Mouse (Mus musculus) retina, postnatal 7 days (tissue): ENCODE measurements around the gene Nrarp.

ENCODE experiments used
- DNase-seq: peaks from one replicate; pipeline ENCODE4 v3.0.0-alpha.2; 2012; ENCODE audit warnings: low read depth, low spot score

Nrarp gene

DNA sequence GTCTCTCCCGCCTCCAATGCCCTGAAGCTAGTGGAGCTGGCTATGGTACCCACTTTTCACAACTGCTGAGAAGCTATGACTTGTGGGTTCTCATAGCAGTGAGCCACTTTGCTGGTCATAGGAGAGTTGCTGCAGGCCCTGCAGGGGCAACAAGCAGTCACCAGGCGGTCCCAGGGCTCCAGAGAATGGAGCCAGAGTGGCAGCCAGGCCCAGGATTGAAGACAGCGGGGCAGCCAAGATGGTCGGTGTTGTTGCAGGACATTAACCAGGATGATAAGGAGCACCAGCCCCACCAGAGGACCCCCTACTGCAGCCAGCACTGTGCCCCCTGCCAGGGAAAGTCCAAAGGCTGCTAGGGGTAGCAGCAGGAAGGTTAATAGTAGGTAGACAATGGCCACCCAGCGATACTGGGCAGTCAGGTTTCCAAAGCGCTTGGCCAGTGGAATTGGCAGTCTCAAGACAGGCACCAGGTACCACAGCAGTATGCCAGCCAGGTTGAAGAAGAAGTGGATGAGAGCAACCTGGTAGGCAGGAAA lies 48.5 kb downstream of the Nrarp start:
- no peak for DNase-seq

DNA sequence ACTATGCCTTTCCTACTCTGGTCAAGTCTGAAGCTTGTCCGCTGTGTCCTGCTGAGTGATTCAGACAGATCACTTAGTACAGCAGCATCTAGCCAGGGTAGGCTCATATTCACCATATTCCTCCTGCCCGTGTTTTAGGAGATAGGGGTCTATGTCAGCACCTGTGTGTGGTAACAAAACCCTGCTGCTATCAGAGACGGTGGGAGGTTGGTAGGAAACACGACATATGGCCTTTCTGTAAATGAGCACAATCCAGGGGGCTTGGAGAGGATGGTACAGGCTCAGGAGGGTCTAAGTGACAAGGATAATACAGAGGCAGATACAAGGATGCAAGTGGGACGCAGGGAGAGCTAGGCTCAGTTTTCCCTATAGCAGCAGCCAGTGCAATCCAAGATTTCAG lies 49.0 kb downstream of the Nrarp start:
- DNase-seq, result no peak

DNA sequence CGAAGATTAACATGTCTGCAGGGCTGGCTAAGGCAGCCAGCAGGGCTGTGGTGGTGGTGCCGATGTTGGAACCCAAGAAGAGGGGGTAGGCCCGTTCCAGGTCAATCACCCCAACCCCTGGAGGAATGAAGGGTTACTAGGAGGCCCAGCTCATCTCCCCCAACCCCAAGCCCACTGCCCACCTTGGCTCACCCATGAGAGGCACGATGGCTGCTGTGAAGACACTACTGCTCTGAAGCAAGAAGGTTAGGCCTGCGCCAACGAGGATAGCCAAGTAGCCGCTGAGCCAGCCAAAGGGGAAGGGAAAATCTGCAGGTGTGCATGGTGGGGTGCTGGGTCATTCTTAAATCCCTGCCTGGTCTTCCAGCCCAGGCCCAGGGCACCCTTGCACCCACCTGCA lies 50.0 kb downstream of the Nrarp start:
- no peak for DNase-seq

DNA sequence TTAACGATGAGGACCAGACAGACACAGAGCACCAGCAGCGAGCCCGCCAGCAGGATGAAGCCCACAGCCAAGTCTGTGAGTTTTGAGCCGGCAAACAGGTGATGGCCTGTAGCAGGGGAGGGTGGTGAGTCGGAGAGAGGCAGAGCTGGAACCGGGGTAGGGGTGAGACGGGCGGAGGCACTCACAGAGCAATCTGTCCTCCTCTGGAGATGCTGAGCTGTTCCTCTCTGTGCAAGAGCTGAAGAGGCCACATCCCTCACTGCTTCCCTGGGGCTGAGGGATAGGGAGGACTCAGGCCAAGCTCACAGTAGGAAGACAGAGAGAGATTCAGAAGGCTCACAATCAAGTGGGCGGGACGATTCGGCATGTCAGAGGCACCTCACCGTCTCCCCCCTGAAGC lies 50.5 kb downstream of the Nrarp start:
- DNase-seq, result no peak
